Mouse (Mus musculus): Measurements from ENCODE around the gene Fcrlb. TPM values are rescaled to one million over a fixed set of nuclear protein-coding genes. Genes with fewer than 3 reads are reported as not detected.
"Not testable (repeated sequence)": the region's sequence is repeated elsewhere in the genome, so short reads cannot be mapped to it uniquely, and the experiment has no call there.

Fcrlb gene
- polyA plus RNA-seq (2015; fragmentation: Nextera tagmentation; extraction: Ambion mirVana): 0.53 and 1.1 TPM in 2 replicates

DNA sequence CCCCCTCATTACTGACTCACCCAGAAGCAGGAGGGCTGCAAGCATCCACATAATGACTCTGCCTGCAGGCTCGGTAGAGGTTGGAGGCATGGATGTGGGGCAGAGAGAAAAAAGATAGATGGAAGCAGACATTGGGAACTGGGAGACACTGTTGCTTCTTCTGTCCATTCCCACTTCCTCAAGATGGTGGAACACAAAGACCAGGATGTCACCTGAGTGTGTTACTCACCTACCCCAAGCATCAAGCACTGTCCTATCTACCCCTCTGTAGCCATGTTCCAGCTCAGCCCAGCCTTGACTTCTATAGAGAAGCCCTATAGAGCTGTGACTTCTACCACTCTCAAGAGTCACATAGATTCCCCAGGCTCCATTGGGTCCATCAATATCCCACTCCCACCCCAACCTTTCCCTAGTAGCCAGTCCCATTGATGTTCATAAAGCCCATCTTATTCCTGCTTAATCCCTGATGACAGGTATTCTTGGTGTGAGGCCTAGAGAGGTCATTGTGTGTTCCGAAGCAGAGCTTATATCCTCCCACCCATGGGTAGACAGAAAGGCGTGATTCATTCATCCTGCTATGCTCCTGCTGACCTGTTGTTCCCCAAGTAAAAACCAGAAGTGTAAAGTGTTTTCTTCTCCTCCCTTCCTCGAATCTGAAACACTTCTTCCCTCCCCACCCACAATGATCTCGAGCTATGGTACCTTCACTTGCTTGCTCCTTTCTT is at the start of gene Fcrlb:
TSS of gene Fcrlb (minus strand) at position 51 of the 725 bp plus-strand sequence.
- H3K27me3 ChIP-seq (ENCODE audit: control insufficient read depth, insufficient read depth, low read depth, low read length): peaks cover 10% of the 10 kb centered on the region
- no peak for ATAC-seq
- H3K9ac ChIP-seq (ENCODE audit: low read depth, low read length): no peak within 1 kb of the TSS
- no peaks in the 10 kb centered on the region for H3K9me3 ChIP-seq (replicated peaks; ENCODE audit: control insufficient read depth, low read length, poor library complexity, severe bottlenecking)
- peaks cover 5% of the 10 kb centered on the region; the same call in 1 of the 2 replicates for H3K4me1 ChIP-seq (ENCODE audit: control insufficient read depth, insufficient read depth, low read length)
- H3K27ac ChIP-seq (ENCODE audit: low read length): no peak within 1 kb of the TSS
- H3K4me2 ChIP-seq (ENCODE audit: low read length): no peak within 1 kb of the TSS
- no peak within 1 kb of the TSS for H3K4me3 ChIP-seq (ENCODE audit: low read depth, low read length)
- no peaks in the 10 kb centered on the region for H3K36me3 ChIP-seq (ENCODE audit: control insufficient read depth, insufficient read depth, low read length)
- WGBS: 64% methylated on average over 5 of the region's 5 CpGs

DNA sequence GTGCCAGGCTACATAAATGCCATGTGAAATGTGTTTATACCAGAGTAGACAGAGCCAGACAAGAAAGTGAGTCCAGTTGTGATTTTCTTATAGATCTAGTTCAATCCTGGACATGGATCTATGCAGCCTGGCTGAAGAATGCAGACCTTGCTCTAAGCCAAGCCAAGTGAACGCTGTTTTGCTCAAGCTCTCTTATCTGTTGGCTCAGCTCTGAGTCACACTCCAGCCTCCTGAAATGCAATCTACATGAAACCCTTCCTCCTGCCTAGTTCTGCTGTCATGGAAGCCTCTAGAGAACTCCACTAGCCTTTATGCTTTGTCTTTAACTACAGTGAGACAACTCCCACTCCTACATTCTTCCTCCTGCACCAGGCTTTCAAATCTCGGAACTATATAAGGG is 49.6 kb upstream of the Fcrlb start:
- 90% methylated on average over 2 of the region's 2 CpGs for WGBS
- Histone ChIP-seq H3K4me2 (ENCODE audit: low read length) (no peak overlapping the region), H3K9ac (ENCODE audit: low read depth, low read length) (no peak overlapping the region), H3K9me3 (replicated peaks; ENCODE audit: control insufficient read depth, low read length, poor library complexity, severe bottlenecking) (no peaks in the 10 kb centered on the region), H3K27ac (ENCODE audit: low read length) (no peak overlapping the region), H3K4me3 (ENCODE audit: low read depth, low read length) (no peak overlapping the region), H3K36me3 (ENCODE audit: control insufficient read depth, insufficient read depth, low read length) (no peaks in the 10 kb centered on the region), H3K4me1 (ENCODE audit: control insufficient read depth, insufficient read depth, low read length) (no peaks in the 10 kb centered on the region), H3K27me3 (ENCODE audit: control insufficient read depth, insufficient read depth, low read depth, low read length) (no peaks in the 10 kb centered on the region)
- no peak for ATAC-seq

- Histone ChIP-seq H3K9ac (ENCODE audit: low read depth, low read length) (no peak overlapping the region), H3K27me3 (ENCODE audit: control insufficient read depth, insufficient read depth, low read depth, low read length) (no peaks in the 10 kb centered on the region), H3K9me3 (replicated peaks; ENCODE audit: control insufficient read depth, low read length, poor library complexity, severe bottlenecking) (no peaks in the 10 kb centered on the region), H3K36me3 (ENCODE audit: control insufficient read depth, insufficient read depth, low read length) (no peaks in the 10 kb centered on the region), H3K4me3 (ENCODE audit: low read depth, low read length) (no peak overlapping the region), H3K4me1 (ENCODE audit: control insufficient read depth, insufficient read depth, low read length) (no peaks in the 10 kb centered on the region), H3K4me2 (ENCODE audit: low read length) (no peak overlapping the region), H3K27ac (ENCODE audit: low read length) (no peak overlapping the region)
- WGBS: 86% methylated on average over 6 of the region's 6 CpGs
- no peak for ATAC-seq
Measured at GRCm38 (mm10) chr1:170961101-170961500, 48.4 kb upstream of the Fcrlb start.

- Histone ChIP-seq H3K4me1 (ENCODE audit: control insufficient read depth, insufficient read depth, low read length) (no peaks in the 10 kb centered on the region), H3K9me3 (replicated peaks; ENCODE audit: control insufficient read depth, low read length, poor library complexity, severe bottlenecking) (no peaks in the 10 kb centered on the region), H3K4me3 (ENCODE audit: low read depth, low read length) (no peak overlapping the region), H3K27me3 (ENCODE audit: control insufficient read depth, insufficient read depth, low read depth, low read length) (no peaks in the 10 kb centered on the region), H3K9ac (ENCODE audit: low read depth, low read length) (no peak overlapping the region), H3K36me3 (ENCODE audit: control insufficient read depth, insufficient read depth, low read length) (no peaks in the 10 kb centered on the region), H3K27ac (ENCODE audit: low read length) (no peak overlapping the region), H3K4me2 (ENCODE audit: low read length) (no peak overlapping the region)
- WGBS: 76% methylated on average over 2 of the region's 2 CpGs
- ATAC-seq: no peak
Measured at GRCm38 (mm10) chr1:170959791-170960190, 47.0 kb upstream of the Fcrlb start.

DNA sequence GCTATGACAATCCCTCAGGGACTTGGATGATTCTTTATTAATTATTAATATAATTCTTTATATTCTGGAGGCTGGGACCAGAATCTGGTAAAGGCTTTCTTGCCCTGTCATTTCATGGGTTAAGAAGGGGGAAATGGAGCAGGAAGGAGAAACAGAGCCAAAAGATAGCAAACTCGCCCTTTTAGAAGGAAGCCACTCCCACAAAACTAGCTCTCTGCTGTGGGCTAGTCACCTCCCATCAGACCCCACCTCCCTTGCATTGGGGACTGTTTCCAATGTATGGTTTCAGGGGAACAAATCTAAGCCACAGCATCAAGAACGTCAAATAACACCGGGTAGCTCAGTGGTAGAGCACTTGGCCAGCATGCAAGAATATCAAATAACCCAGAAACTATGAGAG is 45.5 kb upstream of the Fcrlb start:
- Histone ChIP-seq H3K36me3 (ENCODE audit: control insufficient read depth, insufficient read depth, low read length) (no peaks in the 10 kb centered on the region), H3K9me3 (replicated peaks; ENCODE audit: control insufficient read depth, low read length, poor library complexity, severe bottlenecking) (no peaks in the 10 kb centered on the region), H3K27ac (ENCODE audit: low read length) (no peak overlapping the region), H3K9ac (ENCODE audit: low read depth, low read length) (no peak overlapping the region), H3K4me1 (ENCODE audit: control insufficient read depth, insufficient read depth, low read length) (no peaks in the 10 kb centered on the region), H3K4me3 (ENCODE audit: low read depth, low read length) (no peak overlapping the region), H3K4me2 (ENCODE audit: low read length) (no peak overlapping the region), H3K27me3 (ENCODE audit: control insufficient read depth, insufficient read depth, low read depth, low read length) (no peaks in the 10 kb centered on the region)
- no peak for ATAC-seq
- WGBS: 67% methylated on average over 3 of the region's 3 CpGs

DNA sequence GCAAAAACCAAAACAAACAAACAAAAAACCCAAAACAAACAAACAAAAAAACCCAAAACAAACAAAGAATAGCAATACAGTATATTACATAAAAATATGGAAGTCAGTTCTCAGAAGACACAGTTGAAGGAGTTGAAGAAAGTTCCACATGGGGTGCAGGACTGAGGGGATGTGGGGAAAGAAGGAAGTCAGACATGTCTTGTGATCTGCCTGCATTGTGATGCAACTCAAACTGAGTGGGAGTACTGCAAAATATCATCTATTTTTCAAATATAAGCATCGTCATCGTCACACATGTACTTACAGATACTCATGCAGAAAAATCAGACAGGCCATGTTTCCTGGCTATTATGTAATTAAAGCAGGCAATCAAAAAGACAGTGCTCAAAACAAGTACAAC is 40.5 kb upstream of the Fcrlb start:
- Histone ChIP-seq H3K4me3 (ENCODE audit: low read depth, low read length) (no peak overlapping the region), H3K27ac (ENCODE audit: low read length) (no peak overlapping the region), H3K4me1 (ENCODE audit: control insufficient read depth, insufficient read depth, low read length) (no peaks in the 10 kb centered on the region), H3K27me3 (ENCODE audit: control insufficient read depth, insufficient read depth, low read depth, low read length) (no peaks in the 10 kb centered on the region), H3K4me2 (ENCODE audit: low read length) (no peak overlapping the region), H3K9ac (ENCODE audit: low read depth, low read length) (no peak overlapping the region), H3K36me3 (ENCODE audit: control insufficient read depth, insufficient read depth, low read length) (no peaks in the 10 kb centered on the region), H3K9me3 (replicated peaks; ENCODE audit: control insufficient read depth, low read length, poor library complexity, severe bottlenecking) (no peaks in the 10 kb centered on the region)
- no peak for ATAC-seq
- 91% methylated on average over 2 of the region's 2 CpGs for WGBS

DNA sequence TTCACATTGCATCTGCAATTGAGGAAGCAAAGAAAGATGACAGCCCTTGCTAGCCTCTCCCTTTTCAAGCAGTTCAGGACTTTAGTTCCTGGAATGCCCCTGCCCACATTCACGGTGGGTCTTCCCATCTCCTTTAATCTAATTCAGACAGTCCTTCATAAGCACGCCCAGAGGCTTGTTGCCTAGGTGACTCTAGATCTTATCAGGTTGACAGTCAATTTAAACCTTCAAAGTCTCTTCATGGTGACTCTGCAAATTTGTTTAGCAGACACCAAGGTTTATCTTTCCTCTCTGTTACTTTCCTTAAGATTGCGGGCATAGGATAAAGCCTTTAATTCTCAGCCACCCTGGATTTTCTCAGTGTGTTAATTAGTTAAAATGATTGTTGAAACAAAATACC is 38.0 kb upstream of the Fcrlb start:
- peaks cover 3% of the 10 kb centered on the region; the same call in 1 of the 2 replicates for H3K9me3 ChIP-seq (replicated peaks; ENCODE audit: control insufficient read depth, low read length, poor library complexity, severe bottlenecking)
- no peak overlapping the region for H3K27ac ChIP-seq (ENCODE audit: low read length)
- no peak overlapping the region for H3K4me2 ChIP-seq (ENCODE audit: low read length)
- H3K4me1 ChIP-seq (ENCODE audit: control insufficient read depth, insufficient read depth, low read length): no peaks in the 10 kb centered on the region
- 62% methylated on average over 3 of the region's 3 CpGs for WGBS
- H3K9ac ChIP-seq (ENCODE audit: low read depth, low read length): no peak overlapping the region
- no peak overlapping the region for H3K4me3 ChIP-seq (ENCODE audit: low read depth, low read length)
- H3K27me3 ChIP-seq (ENCODE audit: control insufficient read depth, insufficient read depth, low read depth, low read length): no peaks in the 10 kb centered on the region
- H3K36me3 ChIP-seq (ENCODE audit: control insufficient read depth, insufficient read depth, low read length): no peaks in the 10 kb centered on the region
- no peak for ATAC-seq

GRCm38 (mm10) chr1:170944908-170945307 is 32.2 kb upstream of the Fcrlb start:
- not testable (repeated sequence) for H3K4me3 ChIP-seq (ENCODE audit: low read depth, low read length); H3K36me3 ChIP-seq (ENCODE audit: control insufficient read depth, insufficient read depth, low read length); ATAC-seq; H3K9ac ChIP-seq (ENCODE audit: low read depth, low read length); H3K9me3 ChIP-seq (replicated peaks; ENCODE audit: control insufficient read depth, low read length, poor library complexity, severe bottlenecking); H3K27ac ChIP-seq (ENCODE audit: low read length); H3K4me2 ChIP-seq (ENCODE audit: low read length); H3K27me3 ChIP-seq (ENCODE audit: control insufficient read depth, insufficient read depth, low read depth, low read length); H3K4me1 ChIP-seq (ENCODE audit: control insufficient read depth, insufficient read depth, low read length)
- 100% methylated on average over 2 of the region's 9 CpGs for WGBS

GRCm38 (mm10) chr1:170944151-170944550 is 31.4 kb upstream of the Fcrlb start:
- not testable (repeated sequence) for H3K9me3 ChIP-seq (replicated peaks; ENCODE audit: control insufficient read depth, low read length, poor library complexity, severe bottlenecking); H3K4me3 ChIP-seq (ENCODE audit: low read depth, low read length); H3K4me2 ChIP-seq (ENCODE audit: low read length); ATAC-seq; H3K36me3 ChIP-seq (ENCODE audit: control insufficient read depth, insufficient read depth, low read length); H3K27me3 ChIP-seq (ENCODE audit: control insufficient read depth, insufficient read depth, low read depth, low read length); H3K4me1 ChIP-seq (ENCODE audit: control insufficient read depth, insufficient read depth, low read length); H3K9ac ChIP-seq (ENCODE audit: low read depth, low read length); H3K27ac ChIP-seq (ENCODE audit: low read length)
- WGBS: 91% methylated on average over 9 of the region's 9 CpGs

Measured in midbrain, embryonic 16.5 days (tissue).